Mouse (Mus musculus) forebrain, embryonic 13.5 days (tissue): ENCODE measurements around the gene Lpo. TPM values are rescaled to one million over a fixed set of nuclear protein-coding genes. Genes with fewer than 3 reads are reported as not detected.
A peak's percentile ranks its signal among the peaks of the same experiment; 100 is the strongest.
"Not testable (repeated sequence)": the region's sequence is repeated elsewhere in the genome, so short reads cannot be mapped to it uniquely, and the experiment has no call there.

Source experiments
- ATAC-seq: fragments of 200-750 bp; cut with Nextera tagmentation; 2 replicates; pipeline ENCODE4 v1.8.0; 2017
- H3K27ac ChIP-seq: fragments of 300-500 bp; sonication (generic); 2 replicates; pipeline ENCODE4 v1.5.1; 2015; ENCODE audit warnings: inconsistent platforms, mild to moderate bottlenecking, moderate library complexity
- H3K27me3 ChIP-seq: fragments of 300-500 bp; sonication (generic); 2 replicates; pipeline ENCODE4 v1.6.1; 2015; ENCODE audit warnings: mild to moderate bottlenecking, inconsistent platforms
- H3K36me3 ChIP-seq: fragments of 300-500 bp; sonication (generic); 2 replicates; pipeline ENCODE4 v1.6.1; 2015; ENCODE audit warnings: mild to moderate bottlenecking, inconsistent platforms; ENCODE audit not compliant: poor library complexity, severe bottlenecking
- H3K4me1 ChIP-seq: fragments of 300-500 bp; sonication (generic); 2 replicates; pipeline ENCODE4 v1.6.1; 2015; ENCODE audit warnings: inconsistent platforms
- H3K4me2 ChIP-seq: fragments of 300-500 bp; sonication (generic); 2 replicates; pipeline ENCODE4 v1.6.1; 2015; ENCODE audit warnings: inconsistent platforms, mild to moderate bottlenecking, moderate library complexity
- H3K4me3 ChIP-seq: fragments of 300-500 bp; sonication (generic); 2 replicates; pipeline ENCODE4 v1.5.1; 2015; ENCODE audit warnings: mild to moderate bottlenecking, inconsistent platforms
- H3K9ac ChIP-seq: fragments of 300-500 bp; sonication (generic); 2 replicates; pipeline ENCODE4 v1.6.1; 2015; ENCODE audit warnings: mild to moderate bottlenecking, inconsistent platforms
- H3K9me3 ChIP-seq: fragments of 300-500 bp; sonication (generic); replicated peaks from 2 replicates; pipeline ENCODE4 v1.6.1; 2016; ENCODE audit warnings: inconsistent platforms
- WGBS: fragments of 180-500 bp; shearing (Covaris S2); methylation state at CpG from one replicate; pipeline ENCODE4 v1.1.7; 2015; 5-methylcytosine and 5-hydroxymethylcytosine counted together
- polyA plus RNA-seq: library from polyadenylated mRNA; unstranded; fragments of >200 nt; fragmentation: Nextera tagmentation; extraction: Ambion mirVana; gene quantifications from 2 replicates; pipeline ENCODE4 v1.2.1, GENCODE M21; 2015

Lpo gene
- 0.18 and 0.26 TPM in 2 replicates for polyA plus RNA-seq

DNA sequence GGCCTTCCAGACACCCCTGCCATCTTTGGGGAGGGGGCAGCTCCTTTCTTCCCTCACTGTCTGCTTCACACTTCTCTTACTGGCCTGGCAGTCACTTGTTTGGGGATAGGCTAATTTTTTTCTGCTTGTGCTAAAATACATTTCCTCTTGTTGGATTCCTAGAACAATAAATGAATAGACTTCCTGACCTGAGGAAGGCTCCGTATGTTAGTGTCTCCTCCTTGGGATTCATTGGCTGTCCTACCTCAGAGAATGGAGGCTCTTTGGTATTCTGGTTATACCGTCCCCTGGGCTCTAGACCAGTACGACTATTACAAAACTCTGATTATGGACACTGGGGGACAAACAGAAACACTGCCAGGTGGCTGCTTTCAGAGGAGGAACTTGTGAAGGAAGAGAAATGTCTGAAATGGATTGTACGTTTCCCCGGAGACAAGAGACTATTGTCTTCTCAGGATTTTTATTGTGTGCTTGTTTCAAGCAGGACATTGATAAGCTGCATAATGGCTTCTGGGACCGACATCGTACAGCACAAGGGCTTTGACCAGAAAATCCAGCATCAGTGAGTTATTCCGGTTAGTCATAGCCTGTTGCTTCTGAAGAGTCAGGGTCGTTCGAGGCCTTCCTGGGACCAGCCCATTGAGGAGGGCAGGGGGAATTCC is at the start of gene Lpo:
Gene Lpo, minus strand, starts transcription at position 51 of the 662 bp plus-strand sequence.
- Histone ChIP-seq H3K9ac (no peak within 1 kb of the TSS), H3K4me3 (no peak within 1 kb of the TSS), H3K4me1 (peaks cover 10% of the 10 kb centered on the region; the same call in 1 of the 2 replicates), H3K36me3 (no peaks in the 10 kb centered on the region), H3K27me3 (no peaks in the 10 kb centered on the region), H3K4me2 (no peak within 1 kb of the TSS), H3K27ac (no peak within 1 kb of the TSS), H3K9me3 (no peaks in the 10 kb centered on the region)
- no peak for ATAC-seq
- 26% methylated on average over 10 of the region's 10 CpGs for WGBS

DNA sequence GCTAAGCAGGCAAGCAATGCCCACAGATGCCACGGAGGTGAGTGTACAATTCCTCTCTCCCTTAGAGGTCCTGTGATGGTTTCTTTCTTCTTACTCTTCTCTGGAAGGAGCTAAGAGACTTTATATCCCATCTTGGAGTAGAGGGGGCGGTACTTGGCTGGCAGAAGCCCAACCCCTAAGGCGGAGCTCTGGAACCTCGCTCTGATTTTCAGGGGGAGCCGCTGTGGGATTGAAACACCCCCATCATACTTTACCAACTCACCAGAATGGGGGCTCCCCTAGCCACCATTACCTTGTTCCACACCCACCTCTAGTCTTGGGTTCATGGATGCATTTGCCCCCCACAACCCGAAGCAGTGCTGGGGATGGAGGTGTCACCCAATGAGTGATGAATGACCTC is 47.3 kb upstream of the Lpo start, which contains the start of gene Epx:
Gene Epx, minus strand, starts transcription at position 101 of the 400 bp plus-strand sequence.
- Histone ChIP-seq H3K36me3 (no peaks in the 10 kb centered on the region), H3K9me3 (no peaks in the 10 kb centered on the region), H3K9ac (no peak within 1 kb of the TSS), H3K27me3 (no peaks in the 10 kb centered on the region), H3K4me2 (no peak within 1 kb of the TSS), H3K27ac (no peak within 1 kb of the TSS), H3K4me1 (no peaks in the 10 kb centered on the region), H3K4me3 (no peak within 1 kb of the TSS)
- WGBS, result 81% methylated on average over 6 of the region's 6 CpGs
- no peak for ATAC-seq

DNA sequence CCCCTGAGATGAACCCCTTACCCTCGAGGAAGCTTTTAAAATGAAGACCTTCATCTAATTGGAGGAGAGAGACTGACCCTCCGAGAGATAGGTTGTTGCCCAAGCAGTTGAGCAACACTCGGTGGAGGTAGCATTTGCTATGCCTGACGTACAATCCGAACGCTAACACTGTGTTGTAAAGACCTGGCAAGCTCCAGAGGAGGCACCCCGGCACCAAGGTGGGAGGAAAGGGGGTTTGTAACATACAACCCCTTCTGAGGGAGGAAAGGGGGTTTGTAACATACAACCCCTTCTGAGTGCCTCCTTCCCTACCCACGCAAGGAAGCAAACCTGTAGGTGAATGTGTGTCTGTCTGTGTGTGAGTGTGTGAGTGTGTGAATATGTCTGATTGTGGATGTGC is 43.7 kb upstream of the Lpo start:
- no peaks in the 10 kb centered on the region for H3K9me3 ChIP-seq
- no peak overlapping the region for H3K4me2 ChIP-seq
- no peaks in the 10 kb centered on the region for H3K27me3 ChIP-seq
- ATAC-seq, result no peak
- H3K4me1 ChIP-seq, result no peaks in the 10 kb centered on the region
- WGBS, result 42% methylated on average over 8 of the region's 8 CpGs
- H3K27ac ChIP-seq, result no peak overlapping the region
- H3K36me3 ChIP-seq, result no peaks in the 10 kb centered on the region
- no peak overlapping the region for H3K9ac ChIP-seq
- H3K4me3 ChIP-seq, result no peak overlapping the region

DNA sequence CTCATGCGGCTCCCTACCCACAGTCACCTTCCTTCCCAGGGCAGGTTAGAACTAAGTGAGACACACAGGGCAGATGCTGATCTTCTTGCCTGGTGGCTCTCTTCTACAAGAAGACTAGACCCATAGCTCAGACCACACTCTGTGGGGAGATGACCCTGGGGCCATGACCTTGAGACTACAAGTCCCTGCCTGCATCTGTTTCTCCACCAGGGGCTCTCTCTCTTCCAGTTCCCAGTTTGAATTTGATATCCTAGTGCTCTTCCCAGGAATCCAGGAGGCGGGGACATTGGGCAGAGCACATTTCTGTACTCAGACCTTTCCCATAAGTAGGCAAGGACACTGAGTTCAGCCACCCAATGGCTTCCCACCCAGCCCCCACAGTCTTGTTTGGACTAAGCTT is 42.0 kb upstream of the Lpo start:
- Histone ChIP-seq H3K9me3 (no peaks in the 10 kb centered on the region), H3K4me2 (no peak overlapping the region), H3K36me3 (no peaks in the 10 kb centered on the region), H3K9ac (no peak overlapping the region), H3K27ac (no peak overlapping the region), H3K4me3 (no peak overlapping the region), H3K4me1 (no peaks in the 10 kb centered on the region), H3K27me3 (no peaks in the 10 kb centered on the region)
- no peak for ATAC-seq
- WGBS, result 73% methylated on average over 2 of the region's 2 CpGs

DNA sequence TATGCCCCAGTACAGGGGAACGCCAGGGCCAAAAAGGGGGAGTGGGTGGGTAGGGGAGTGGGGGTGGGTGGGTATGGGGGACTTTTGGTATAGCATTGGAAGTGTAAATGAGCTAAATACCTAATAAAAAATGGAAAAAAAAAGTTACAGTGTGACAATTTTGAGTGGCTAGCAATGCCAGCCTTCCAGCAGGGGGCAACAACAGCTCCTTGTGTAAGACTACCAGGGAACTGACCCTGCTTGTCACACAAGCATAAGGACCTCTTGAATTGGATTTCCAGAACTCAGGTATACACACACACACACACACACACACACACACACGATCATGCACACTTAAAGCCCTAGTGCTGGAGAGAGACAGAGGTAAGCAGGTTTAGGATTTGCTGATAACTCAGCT is 38.8 kb upstream of the Lpo start:
- not testable (repeated sequence) for H3K4me3 ChIP-seq, H3K27me3 ChIP-seq, H3K9ac ChIP-seq, H3K9me3 ChIP-seq, H3K27ac ChIP-seq, ATAC-seq, H3K4me1 ChIP-seq, H3K4me2 ChIP-seq, H3K36me3 ChIP-seq
- 64% methylated on average over 1 of the region's 2 CpGs for WGBS

DNA sequence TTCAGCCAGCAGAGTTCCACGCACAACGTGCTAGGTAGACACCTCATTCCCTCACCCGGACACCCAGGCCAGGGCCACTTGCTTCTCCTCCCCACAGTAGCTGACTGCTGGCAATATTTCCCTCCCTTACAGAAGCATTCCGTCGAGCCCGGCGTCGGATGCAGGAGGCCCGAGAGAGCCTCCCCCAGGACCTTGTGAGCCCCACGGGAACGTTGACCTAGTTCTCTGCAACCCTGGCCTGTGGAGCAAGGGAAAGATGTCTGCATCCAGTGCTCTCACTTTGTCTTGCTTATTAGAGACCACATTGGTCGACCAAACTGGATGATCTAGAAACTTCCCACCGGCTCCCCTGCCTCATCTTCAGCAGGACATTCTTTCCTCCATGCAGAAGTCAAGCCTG is 34.7 kb upstream of the Lpo start:
- Histone ChIP-seq H3K4me3 (no peak overlapping the region), H3K27ac (no peak overlapping the region), H3K9me3 (no peaks in the 10 kb centered on the region), H3K9ac (no peak overlapping the region), H3K27me3 (no peaks in the 10 kb centered on the region), H3K4me1 (no peaks in the 10 kb centered on the region), H3K4me2 (no peak overlapping the region), H3K36me3 (peaks cover 34% of the 10 kb centered on the region)
- WGBS, result 94% methylated on average over 13 of the region's 13 CpGs
- ATAC-seq, result no peak

DNA sequence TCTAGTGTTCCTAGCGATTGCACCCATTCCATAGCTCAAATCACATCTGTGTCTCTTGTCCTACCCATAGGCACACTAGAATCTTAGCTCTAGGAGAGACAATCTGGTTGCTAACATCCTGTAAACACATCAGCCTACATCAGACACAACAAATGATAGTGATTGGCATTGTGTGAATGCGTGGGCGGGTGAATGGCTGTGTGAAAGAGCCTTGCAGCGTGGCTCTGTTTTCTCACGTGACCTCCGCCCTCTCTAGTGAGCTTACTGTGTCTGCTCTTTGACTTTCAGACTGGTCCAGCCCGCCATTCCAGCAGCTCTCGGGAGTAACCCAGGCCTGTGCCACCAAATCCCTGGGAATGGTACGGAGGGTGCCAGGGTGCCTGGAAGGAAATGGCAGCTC is 32.3 kb upstream of the Lpo start:
- Histone ChIP-seq H3K4me2 (no peak overlapping the region), H3K4me1 (no peaks in the 10 kb centered on the region), H3K4me3 (no peak overlapping the region), H3K27me3 (no peaks in the 10 kb centered on the region), H3K9me3 (no peaks in the 10 kb centered on the region), H3K27ac (no peak overlapping the region), H3K9ac (no peak overlapping the region), H3K36me3 (peaks cover 53% of the 10 kb centered on the region)
- no peak for ATAC-seq
- WGBS, result 85% methylated on average over 9 of the region's 9 CpGs

DNA sequence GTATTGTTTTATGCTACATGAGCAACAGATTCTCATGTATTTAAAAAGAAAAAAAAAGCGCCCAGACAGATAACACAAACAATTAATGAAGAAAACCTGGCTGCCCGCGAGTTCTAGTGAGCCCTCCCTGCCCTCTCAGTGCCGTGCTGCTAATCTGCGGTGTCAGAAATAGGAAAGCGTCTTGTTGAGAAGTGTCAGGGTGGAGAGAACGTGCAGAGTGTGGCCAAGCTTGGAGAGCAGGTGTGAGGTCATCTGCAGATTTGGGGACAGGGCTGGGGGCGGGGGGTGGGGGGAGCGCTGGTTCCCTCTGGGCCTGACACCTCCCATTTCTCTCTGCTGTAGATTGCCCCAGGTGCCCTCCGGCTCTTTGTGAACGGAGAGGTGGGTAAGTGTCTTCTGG is 31.2 kb upstream of the Lpo start:
- Histone ChIP-seq H3K4me2 (no peak overlapping the region), H3K27ac (no peak overlapping the region), H3K4me1 (no peaks in the 10 kb centered on the region), H3K27me3 (no peaks in the 10 kb centered on the region), H3K9ac (no peak overlapping the region), H3K9me3 (no peaks in the 10 kb centered on the region), H3K36me3 (peaks cover 53% of the 10 kb centered on the region), H3K4me3 (no peak overlapping the region)
- WGBS, result 93% methylated on average over 11 of the region's 11 CpGs
- no peak for ATAC-seq

DNA sequence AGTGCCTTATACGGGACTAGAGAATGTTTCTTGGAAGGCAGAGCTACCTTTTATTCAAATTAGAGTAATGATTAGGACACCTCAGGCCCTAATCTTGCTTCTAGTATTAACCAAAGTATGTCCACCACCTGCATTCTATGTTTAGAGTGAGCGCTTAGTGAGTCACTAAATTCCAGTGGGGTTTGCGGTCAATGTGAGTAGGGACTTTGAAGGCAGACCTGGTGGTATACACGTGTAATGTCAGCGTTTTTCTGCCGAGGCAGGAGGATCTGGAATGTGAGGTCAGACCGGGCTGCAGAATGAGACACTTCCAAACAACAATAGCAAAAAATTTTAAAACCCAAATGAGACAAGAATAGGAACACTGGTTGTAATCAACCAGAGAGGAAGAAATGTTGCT is 26.5 kb upstream of the Lpo start:
- H3K27me3 ChIP-seq, result no peaks in the 10 kb centered on the region
- WGBS, result 89% methylated on average over 7 of the region's 7 CpGs
- no peaks in the 10 kb centered on the region for H3K9me3 ChIP-seq
- no peak overlapping the region for H3K4me3 ChIP-seq
- ATAC-seq, result no peak
- peaks cover 23% of the 10 kb centered on the region for H3K36me3 ChIP-seq
- no peak overlapping the region for H3K4me2 ChIP-seq
- no peak overlapping the region for H3K9ac ChIP-seq
- H3K27ac ChIP-seq, result no peak overlapping the region
- H3K4me1 ChIP-seq, result peaks cover 6% of the 10 kb centered on the region

DNA sequence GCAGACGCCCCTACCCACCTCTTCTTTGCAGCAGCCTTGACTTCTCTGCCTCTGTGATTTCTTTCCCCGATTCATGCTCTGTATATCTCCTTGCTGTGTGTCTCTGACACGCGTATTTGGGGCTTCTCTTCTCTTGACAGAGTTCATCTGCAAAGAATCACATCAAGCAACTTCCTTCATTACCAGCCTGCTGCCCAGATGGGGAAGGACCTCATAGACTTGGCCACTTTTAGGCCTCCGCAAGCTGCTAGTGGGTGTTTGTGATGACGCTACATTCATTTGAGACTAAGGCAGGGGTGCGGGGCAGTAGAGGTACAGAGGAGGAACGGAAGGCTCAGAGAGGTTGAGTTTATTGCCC is 25.5 kb upstream of the Lpo start:
- peak overlapping the region; percentile 52 for H3K4me3 ChIP-seq
- peak overlapping the region; percentile 74 for H3K4me2 ChIP-seq
- H3K36me3 ChIP-seq, result peaks cover 23% of the 10 kb centered on the region
- no peaks in the 10 kb centered on the region for H3K9me3 ChIP-seq
- peak overlapping the region; percentile 62; the same call in 1 of the 2 replicates for H3K27ac ChIP-seq
- ATAC-seq, result peak; percentile 48
- H3K4me1 ChIP-seq, result peaks cover 6% of the 10 kb centered on the region
- peak overlapping the region; percentile 59 for H3K9ac ChIP-seq
- WGBS, result 33% methylated on average over 8 of the region's 8 CpGs
- no peaks in the 10 kb centered on the region for H3K27me3 ChIP-seq

DNA sequence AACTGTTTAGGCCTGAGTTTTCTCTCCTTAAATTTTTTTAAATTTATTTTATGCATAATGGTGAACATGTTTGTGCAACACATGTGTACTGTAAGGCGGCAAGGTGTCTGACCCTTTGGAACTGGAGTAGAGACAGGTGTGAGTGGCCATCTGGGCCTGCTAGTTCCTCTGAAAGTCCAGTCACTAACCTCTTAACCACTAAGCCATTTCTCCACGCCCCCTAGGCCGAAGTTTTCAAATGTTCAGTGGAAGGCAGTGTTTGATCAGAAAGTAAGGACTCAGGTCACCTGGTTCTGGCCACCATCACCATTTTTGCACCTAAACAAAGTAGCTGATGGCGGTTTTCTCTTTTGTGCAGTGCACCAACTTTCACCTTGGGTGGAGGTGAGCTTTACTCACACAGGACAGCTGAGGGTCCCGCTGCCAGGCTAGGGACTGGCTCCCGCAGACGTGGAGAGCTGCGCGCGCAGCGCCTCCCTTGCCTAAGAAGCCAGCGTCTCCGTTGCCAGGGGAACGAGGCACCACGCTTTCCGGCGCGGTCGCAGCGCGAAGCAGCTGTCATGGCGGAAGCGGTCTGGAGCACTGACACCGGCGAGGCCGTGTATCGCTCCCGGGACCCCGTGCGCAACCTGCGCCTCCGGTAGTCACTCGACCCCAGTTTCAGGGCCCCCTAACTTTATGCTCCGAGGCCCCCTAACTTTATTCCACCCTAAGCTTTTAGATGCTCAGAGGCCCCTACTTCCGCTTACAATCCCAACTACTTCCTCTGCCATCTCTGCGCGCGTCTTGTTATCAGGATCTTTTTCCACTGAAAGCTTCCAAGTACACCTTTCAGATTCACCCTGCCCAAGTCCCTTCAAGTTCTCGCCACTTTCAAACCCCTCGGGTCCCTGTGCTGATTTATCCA is 24.9 kb upstream of the Lpo start, which contains the start of gene Mks1:
Gene Mks1, plus strand, starts transcription at position 526 of the 907 bp plus-strand sequence.
- H3K9me3 ChIP-seq, result no peaks in the 10 kb centered on the region
- peak within 1 kb of the TSS; percentile 52 for H3K4me3 ChIP-seq
- peaks cover 20% of the 10 kb centered on the region for H3K36me3 ChIP-seq
- H3K4me1 ChIP-seq, result peaks cover 6% of the 10 kb centered on the region
- H3K9ac ChIP-seq, result peak within 1 kb of the TSS; percentile 59
- peak; percentile 98 for ATAC-seq
- 5% methylated on average over 35 of the region's 40 CpGs for WGBS
- no peaks in the 10 kb centered on the region for H3K27me3 ChIP-seq
- H3K27ac ChIP-seq, result peak within 1 kb of the TSS; percentile 62; the same call in 1 of the 2 replicates
- H3K4me2 ChIP-seq, result peak within 1 kb of the TSS; percentile 74

DNA sequence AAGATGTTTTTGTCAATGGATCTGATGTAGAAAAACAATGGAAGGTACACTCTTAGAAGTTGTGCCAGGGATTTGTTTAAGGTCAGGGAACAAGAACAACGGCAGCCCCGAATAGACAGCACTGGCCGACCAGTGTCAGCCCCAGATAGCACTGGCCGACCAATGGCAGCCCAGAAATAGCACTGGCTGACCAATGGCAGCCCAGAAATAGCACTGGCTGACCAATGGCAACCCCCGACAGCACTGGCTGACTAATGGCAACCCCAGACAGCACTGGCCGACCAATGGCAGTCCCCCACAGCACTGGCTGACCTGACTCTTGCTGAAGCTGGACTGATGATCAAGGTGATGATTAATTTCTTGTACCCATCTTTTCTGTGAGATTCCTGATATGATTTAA is 19.8 kb upstream of the Lpo start:
- H3K27ac ChIP-seq, result no peak overlapping the region
- no peak overlapping the region for H3K4me2 ChIP-seq
- WGBS, result 74% methylated on average over 6 of the region's 6 CpGs
- no peak overlapping the region for H3K9ac ChIP-seq
- H3K4me3 ChIP-seq, result no peak overlapping the region
- H3K27me3 ChIP-seq, result no peaks in the 10 kb centered on the region
- ATAC-seq, result no peak
- no peaks in the 10 kb centered on the region for H3K4me1 ChIP-seq
- H3K9me3 ChIP-seq, result no peaks in the 10 kb centered on the region
- H3K36me3 ChIP-seq, result no peaks in the 10 kb centered on the region
